Mouse (Mus musculus) embryonic fibroblast, embryonic 13.5 days (primary cell): ENCODE results near the gene Fli1.

ENCODE experiments used
- CTCF ChIP-seq: IDR thresholded peaks from 2 replicates; pipeline ENCODE4 v1.5.1; 2011; ENCODE audit warnings: mild to moderate bottlenecking, control low read depth, low read length, moderate library complexity, borderline replicate concordance; ENCODE audit not compliant: insufficient read depth
- POLR2A ChIP-seq: IDR thresholded peaks from 2 replicates; pipeline ENCODE4 v1.6.1; 2011; ENCODE audit warnings: low read depth, mild to moderate bottlenecking, control low read depth, low read length, moderate library complexity

DNA sequence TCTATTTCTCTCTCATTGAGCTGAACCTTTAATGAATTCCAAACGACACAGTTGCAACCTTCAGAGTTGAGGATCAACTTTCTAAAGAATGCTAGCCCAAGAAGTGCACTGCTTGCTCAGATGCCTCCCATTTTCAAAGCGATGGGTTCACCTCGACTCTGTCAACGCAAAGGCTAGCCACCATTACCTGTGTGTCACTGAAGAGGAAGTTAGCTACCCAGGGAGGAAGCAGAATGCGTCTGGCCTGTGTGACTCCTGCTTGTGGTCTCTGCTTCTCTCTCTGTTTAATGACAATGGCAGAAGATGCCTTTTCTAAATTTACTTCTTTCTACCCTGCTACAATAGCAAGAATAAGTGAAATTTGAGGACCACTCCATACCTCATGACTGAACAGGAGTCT lies 42.6 kb downstream of the Fli1 start:
- TF ChIP-seq CTCF (no peak), POLR2A (no peak)
